Mouse (Mus musculus) liver, embryonic 14.5 days (tissue): Measurements from ENCODE around the gene Kpna6.

Experiments
- CTCF ChIP-seq: IDR thresholded peaks from 2 replicates; pipeline ENCODE4 v1.5.1; 2016; ENCODE audit warnings: antibody characterized with exemption, low read depth, control low read depth
- EP300 ChIP-seq: IDR thresholded peaks from 2 replicates; pipeline ENCODE4 v1.6.1; 2016; ENCODE audit warnings: antibody characterized with exemption, low read depth

DNA sequence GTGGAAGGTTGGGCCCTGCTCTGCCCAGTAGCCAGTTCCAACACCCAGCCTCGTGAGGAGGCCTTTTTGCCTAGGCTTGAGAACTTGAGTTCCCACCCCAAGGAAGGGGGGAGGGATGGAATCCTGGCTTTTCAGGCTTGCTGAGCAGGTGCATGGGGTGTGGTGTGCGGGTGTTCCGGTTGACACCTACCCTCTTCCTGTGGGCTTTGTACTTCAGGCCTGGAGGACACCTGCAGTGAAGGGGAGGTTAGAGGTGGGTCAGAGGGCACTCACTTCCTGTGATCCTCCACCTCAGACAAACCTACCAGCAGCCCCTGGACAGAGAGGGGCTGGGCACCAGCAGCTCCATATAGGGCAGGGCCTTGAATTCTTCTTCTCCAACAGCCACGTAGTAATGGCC, 62.5 kb downstream of the Kpna6 start:
- TF ChIP-seq CTCF (no peak), EP300 (no peak)
